Mouse (Mus musculus) urinary bladder, postnatal 25 days (tissue): ENCODE measurements around the gene Hsd3b2.
"Not testable (repeated sequence)": the region's sequence is repeated elsewhere in the genome, so short reads cannot be mapped to it uniquely, and the experiment has no call there.

Experiments used
- DNase-seq: peaks from one replicate; pipeline ENCODE4 v3.0.0; 2022; ENCODE audit warnings: low spot score

The Hsd3b2 gene

GRCm38 (mm10) chr3:98724376-98724775, at the start of gene Hsd3b2:
Hsd3b2 (minus strand) TSS chr3:98724543.
- DNase-seq, result no peak

- DNase-seq, result no peak
These were observed 39.8 kb upstream of the Hsd3b2 start for GRCm38 (mm10) chr3:98764155-98764554.

GRCm38 (mm10) chr3:98756836-98757235, 32.5 kb upstream of the Hsd3b2 start:
- no peak for DNase-seq

GRCm38 (mm10) chr3:98752171-98752570, 27.8 kb upstream of the Hsd3b2 start:
- no peak for DNase-seq

- DNase-seq, result not testable (repeated sequence)
These were observed 16.7 kb upstream of the Hsd3b2 start for GRCm38 (mm10) chr3:98741043-98741442.

- no peak for DNase-seq
These were observed 10.0 kb upstream of the Hsd3b2 start for GRCm38 (mm10) chr3:98734340-98734739.

GRCm38 (mm10) chr3:98733724-98734123, 9.4 kb upstream of the Hsd3b2 start:
- DNase-seq, result no peak

- no peak for DNase-seq
These were observed 1.9 kb upstream of the Hsd3b2 start for GRCm38 (mm10) chr3:98726281-98726680.

GRCm38 (mm10) chr3:98720740-98721139, 3.6 kb downstream of the Hsd3b2 start:
- no peak for DNase-seq

- no peak for DNase-seq
These were observed 41.9 kb downstream of the Hsd3b2 start for GRCm38 (mm10) chr3:98682401-98682800.

- DNase-seq, result no peak
These were observed 43.6 kb downstream of the Hsd3b2 start for GRCm38 (mm10) chr3:98680786-98681185.
